Mouse (Mus musculus) CD4-positive, CD25-positive, alpha-beta regulatory T cell, adult 4 months (primary cell): ENCODE results near the gene Mtif3. TPM values are rescaled to one million over a fixed set of nuclear protein-coding genes. Genes with fewer than 3 reads are reported as not detected.
"Not testable (repeated sequence)": the region's sequence is repeated elsewhere in the genome, so short reads cannot be mapped to it uniquely, and the experiment has no call there.

Experiments used
- ATAC-seq: one replicate; pipeline ENCODE4 v1.8.0; 2017
- polyA plus RNA-seq, 2 experiments: library from polyadenylated mRNA; unstranded; fragments of 100-300 nt; shearing (Covaris generic); gene quantifications; one replicate each; pipeline ENCODE4 v1.2.1; 2017

Mtif3 gene
- polyA plus RNA-seq, 2 experiments from 2014 or later, result 49.1 to 52.4 TPM

DNA sequence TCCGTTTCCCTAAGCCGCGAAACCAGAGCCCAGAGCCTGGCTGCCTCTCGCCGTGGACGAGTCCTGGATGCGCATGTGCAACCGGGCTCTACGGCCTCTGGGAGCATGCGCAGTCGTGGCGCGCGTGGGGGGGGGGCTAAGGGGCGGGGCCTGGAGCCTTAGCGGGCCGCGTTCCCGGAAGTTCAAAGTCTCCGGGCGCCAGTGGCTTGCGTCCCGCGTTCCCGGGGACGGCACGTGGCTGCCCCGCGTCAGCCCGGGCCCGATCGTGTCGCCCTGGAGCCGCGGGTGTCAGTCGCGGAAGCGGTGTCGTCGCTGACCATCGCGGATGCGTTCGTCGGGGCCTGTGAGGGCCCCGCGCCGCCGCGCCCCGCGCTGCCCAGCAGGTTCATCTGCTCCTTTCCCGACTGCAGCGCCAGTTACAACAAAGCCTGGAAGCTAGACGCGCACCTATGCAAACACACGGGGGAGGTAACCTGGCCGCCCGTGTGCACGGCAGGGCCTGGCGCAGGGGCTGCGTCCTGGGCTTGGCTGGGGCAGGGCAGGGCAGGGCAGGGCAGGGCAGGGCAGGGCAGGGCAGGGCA is 15.0 kb downstream of the Mtif3 start, which contains the start of gene Gtf3a:
Gene Gtf3a, plus strand, starts transcription at position 150 of the 581 bp plus-strand sequence.
- peak; percentile 79 for ATAC-seq

GRCm38 (mm10) chr5:146948041-146948507 is 15.5 kb downstream of the Mtif3 start:
- peak; percentile 52 for ATAC-seq

DNA sequence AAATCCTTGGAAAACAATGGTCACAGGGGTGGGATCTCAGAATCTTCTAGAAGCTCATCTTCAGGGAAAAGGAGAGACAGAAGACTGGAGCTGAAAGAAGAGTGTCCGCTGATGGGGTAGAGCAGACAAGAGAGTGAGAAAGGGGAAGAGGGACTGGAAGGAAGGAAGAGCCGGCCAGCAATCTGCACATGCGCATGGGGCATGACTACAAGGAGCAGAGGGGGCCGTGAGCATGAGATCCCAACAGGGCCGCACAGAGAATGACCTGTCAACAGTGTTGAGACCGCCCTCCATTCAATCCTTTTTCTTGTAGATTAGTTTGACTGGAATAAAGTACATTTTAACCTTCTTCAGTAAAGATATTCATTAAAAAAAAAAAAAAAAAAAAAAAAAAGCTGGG is 16.1 kb downstream of the Mtif3 start:
- ATAC-seq, result no peak

DNA sequence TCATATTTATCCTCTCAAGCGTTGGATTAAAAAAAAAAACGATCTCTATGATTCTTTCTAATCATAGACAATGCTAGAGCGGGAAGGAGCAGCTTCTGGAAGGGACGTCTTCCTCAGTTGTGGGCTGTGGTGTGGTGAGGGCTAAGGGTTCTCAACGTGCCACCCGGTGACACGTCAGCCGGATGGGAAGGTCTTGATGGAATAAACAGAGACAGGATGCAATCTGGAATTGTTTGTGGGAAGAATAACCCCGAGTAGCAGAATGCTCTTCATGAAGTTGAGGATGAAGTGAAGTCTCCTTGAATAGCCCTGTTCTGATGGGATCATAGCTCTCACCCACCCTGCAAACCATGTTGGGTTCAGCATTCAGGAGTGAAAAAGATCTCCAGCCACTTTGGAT is 16.9 kb downstream of the Mtif3 start:
- no peak for ATAC-seq

GRCm38 (mm10) chr5:146944568-146944967 is 19.0 kb downstream of the Mtif3 start:
- no peak for ATAC-seq

GRCm38 (mm10) chr5:146942965-146943364 is 20.6 kb downstream of the Mtif3 start:
- no peak for ATAC-seq

DNA sequence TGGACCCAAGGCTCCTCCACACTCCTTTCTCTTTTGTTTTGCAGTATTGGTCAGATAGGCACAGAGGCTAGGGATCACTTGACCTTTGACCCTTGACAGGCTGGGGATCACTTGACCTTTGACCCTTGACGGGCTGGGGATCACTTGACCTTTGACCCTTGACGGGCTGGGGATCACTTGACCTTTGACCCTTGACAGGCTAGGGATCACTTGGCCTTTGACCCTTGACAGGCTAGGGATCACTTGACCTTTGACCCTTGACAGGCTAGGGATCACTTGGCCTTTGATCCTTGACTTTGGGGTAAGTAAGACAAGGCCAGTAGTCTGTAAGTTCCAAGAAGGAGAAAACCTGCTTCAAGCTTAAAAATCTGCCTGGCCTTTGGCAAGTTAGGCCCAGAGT is 21.7 kb downstream of the Mtif3 start:
- ATAC-seq, result not testable (repeated sequence)

DNA sequence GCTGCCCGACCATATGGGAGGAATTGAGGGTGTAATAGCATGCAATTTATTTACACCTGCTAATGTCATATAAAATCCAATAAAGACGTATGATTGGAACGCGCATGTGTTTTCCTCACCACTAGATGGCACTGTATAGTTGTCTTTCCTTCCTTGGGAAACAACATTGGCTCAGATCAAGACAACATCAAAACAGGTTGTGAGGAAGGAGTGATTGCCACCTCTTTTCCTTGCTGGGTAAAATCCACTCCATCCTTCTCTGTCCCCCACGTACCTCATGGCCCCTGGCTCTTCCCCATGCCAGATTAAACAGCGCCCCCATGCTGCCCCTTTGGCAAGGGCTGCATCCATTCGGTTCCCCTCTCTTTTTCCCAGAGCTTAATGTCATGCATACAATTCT is 23.4 kb downstream of the Mtif3 start:
- peak; percentile 68 for ATAC-seq

DNA sequence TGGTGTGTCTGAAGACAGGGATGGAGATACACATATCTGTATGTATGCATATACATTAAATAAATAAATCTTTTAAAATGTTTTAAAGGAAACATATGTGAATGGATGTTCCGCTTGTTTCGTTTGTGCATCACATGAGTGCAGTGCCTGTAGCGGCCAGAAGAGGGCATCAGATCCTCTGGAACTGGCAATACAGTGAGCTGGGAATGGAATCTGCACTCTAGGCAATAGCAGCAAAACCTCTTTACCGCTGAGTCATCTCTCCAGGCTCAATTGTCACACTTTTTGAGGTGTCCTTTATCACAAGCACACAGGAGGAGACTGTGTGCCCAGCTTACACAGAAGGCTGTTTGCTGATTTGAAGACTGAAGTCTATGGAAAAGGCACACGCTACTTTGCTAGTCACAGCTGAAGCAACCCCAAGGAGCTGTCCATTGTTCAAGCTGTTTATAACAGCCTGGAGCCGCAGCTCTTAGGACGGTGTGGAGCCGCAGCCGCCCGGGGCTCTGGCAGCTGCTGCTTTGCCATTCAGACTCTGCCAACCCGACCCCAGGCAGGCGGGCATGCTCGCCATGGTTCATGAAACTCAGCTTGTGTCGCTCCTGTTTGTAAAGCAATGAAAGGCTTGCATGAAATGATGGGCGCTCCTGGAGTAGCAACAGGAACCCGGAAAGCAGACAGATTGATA is 24.3 kb downstream of the Mtif3 start:
- no peak for ATAC-seq

- no peak for ATAC-seq
These were observed 25.8 kb downstream of the Mtif3 start for GRCm38 (mm10) chr5:146937541-146938503.

DNA sequence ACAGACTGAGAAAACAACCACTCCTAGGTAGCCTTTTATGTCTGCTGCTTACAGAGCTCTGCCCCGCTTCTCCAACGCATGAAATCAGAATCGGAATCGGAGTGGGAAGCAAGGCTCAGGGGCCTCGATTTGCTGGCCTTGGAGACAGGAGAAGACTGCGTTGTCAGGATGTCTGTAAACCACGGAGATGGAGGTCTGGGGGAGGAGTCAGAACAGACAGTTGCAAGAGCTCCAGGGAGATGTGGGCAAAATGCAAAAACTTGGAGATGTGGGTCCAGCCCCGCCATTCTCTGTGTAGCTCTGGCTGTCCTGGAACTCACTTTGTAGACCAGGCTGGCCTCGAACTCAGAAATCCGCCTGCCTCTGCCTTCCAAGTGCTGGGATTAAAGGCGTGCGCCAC is 30.1 kb downstream of the Mtif3 start:
- no peak for ATAC-seq

DNA sequence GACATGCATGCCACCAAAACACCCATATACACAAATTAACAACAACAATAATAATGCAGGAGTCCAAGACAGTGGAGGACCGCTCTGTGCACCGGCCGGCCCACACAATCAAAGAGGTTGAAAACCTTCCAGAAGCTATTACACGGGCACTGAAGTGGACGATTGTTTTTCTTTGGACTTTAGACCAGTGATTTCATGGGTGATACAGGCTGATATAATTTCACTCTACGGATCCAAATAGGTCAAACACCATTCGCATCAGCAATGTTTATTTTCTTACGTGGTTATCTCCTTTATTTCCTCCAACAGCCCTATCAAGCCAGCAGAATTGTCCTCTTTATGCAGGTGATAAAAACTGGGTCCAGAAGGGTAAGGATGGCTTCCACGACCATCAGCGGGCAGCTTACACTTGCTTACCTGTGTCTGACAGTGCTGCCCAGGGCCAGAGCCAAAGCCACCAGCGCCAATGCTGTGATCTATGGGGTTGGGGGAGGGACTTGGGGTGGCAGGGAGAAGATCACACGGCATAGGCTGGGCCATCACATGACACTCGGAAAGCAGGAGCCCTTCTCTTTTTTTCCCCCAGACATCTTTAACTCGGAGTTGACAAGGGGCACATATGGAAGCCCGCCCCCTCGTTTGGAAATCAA is 31.6 kb downstream of the Mtif3 start:
- no peak for ATAC-seq

GRCm38 (mm10) chr5:146931422-146931821 is 32.2 kb downstream of the Mtif3 start:
- no peak for ATAC-seq

GRCm38 (mm10) chr5:146926673-146927072 is 36.9 kb downstream of the Mtif3 start:
- no peak for ATAC-seq

GRCm38 (mm10) chr5:146923547-146923946 is 40.1 kb downstream of the Mtif3 start:
- ATAC-seq, result no peak

GRCm38 (mm10) chr5:146921224-146921623 is 42.4 kb downstream of the Mtif3 start:
- no peak for ATAC-seq

DNA sequence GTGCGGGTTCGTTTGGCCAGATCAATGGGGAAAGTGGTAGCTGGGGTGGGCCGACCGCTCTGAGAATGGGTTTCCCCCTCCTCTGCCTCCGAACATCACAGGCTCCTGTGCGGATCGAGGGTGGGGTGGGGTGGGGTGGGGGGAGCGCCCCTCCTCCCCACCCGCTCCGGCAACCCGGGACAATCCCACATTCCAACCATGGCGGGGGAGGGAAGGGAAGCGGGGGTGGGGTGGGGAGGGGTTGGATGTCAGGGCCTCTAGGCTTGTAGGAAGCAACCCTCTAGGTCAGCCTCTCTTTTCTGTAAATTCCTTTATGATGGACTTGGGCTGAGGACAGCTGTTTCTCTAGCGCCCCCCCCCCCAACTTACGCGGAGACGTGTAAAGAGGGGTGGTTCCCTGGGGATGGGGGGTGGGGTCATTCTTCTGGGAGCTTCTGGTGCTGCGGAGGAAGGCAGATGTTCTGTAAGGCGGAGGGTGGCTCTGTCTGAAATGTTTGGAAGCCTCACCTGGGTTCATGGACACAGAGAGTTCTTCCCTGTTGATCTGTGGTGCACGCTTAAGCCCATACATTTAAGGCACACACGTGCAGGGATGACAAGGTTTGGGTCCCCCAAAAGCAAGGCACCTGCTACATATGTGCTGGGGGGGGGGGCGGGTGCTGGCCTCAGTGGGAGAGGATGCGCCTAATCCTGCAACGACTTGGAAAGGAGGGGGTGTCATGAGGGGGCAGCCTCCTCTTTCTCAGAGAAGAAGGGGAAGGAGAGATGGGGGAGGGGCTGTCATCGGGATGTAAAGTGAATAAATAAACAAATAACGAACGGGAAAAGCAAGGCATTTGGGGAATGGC is 43.1 kb downstream of the Mtif3 start:
- ATAC-seq, result no peak

- no peak for ATAC-seq
These were observed 43.7 kb downstream of the Mtif3 start for GRCm38 (mm10) chr5:146919874-146920273.

DNA sequence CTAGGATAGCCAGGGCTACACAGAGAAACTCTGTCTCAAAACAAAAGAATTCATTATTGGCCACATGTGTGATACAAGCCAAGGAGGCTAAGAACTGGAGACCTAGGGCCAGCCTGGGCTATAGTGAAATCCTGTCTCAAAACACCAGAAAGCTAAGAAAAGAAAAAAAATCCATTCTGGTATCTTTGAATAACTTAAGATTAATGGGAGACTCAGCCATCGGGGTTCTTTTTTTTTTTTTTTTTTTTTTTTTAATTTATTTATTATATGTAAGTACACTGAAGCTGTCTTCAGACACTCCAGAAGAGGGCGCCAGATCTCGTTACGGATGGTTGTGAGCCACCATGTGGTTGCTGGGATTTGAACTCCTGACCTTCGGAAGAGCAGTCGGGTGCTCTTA is 46.2 kb downstream of the Mtif3 start:
- not testable (repeated sequence) for ATAC-seq

GRCm38 (mm10) chr5:146916806-146917205 is 46.8 kb downstream of the Mtif3 start:
- no peak for ATAC-seq

DNA sequence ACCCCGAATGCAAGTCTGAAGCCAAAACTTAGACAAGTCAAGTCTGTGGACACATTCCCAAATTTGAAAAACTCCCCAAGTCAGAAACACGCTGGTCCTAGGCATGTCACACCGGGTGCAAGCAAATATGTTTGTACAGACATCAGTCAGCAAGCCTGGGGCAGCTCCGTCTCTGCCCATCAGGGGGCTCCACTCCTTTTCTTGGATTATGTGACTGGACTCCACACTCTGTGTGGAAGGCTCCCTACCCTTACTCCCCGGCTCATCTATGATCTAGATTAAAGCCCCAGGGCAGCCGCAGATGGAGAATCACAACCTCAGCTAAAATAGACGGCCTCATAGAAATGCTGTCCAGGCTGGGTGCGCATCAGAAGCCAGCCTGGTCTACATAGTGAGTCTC is 47.3 kb downstream of the Mtif3 start:
- no peak for ATAC-seq
